ENCODE assay signal across 10 mouse cellular contexts in the genomic region with DNA sequence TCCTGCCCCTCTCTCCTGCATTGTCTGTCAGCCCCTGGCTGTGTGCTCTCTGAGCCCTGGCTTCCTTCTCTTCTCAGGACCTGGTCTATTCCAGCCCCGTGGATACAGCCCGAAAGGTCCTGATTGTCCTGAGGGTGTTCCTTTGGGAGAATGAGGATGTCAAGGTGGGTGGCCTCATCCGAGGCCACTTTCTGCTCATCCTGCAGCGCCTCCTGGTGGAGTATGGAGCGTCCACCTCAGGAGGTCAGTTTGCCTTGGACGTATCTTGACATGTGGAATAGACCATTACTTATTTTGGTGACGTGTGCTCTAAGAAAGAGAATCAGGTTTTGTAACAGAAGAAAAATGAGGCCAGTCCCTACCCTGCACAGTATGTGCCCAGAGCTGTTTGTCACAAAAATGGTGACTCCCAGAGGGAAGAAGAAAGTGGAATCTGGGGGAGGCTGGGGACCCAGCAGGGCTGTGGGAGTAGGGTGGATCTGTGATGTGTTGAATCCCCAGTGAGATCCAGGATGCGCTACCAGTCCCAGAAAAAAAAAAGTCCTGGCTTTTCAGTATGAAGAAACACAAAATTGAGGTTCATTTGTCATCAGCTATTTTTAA. TPM values are rescaled to one million over a fixed set of nuclear protein-coding genes. Genes with fewer than 3 reads are reported as not detected.
DNase-seq lines count a peak whose midpoint lies in the region; ATAC-seq lines count a peak whose summit lies in the region.
"Had no signal": no experiment of that assay in that cellular context is flagged by ENCODE, and none has a peak within 500 bp of the region (broad histone marks: within the 10 kb centered on the region; RNA-seq: fewer than 3 reads in every experiment).

No protein-coding gene starts in this region.

- WGBS in kidney, embryonic 15.5 days, result 14% methylated on average over 8 of the region's 8 CpGs

- no peak overlapping the region for H3K4me2 ChIP-seq in kidney, embryonic 15.5 days

- DNase-seq in CD4-positive, CD25-positive, alpha-beta regulatory T cell, adult 2 months (ENCODE audit: low read depth, low spot score), result peak; percentile 30
- DNase-seq in kidney, adult 9 months, result peak; percentile 45
- peak; percentile 87 for DNase-seq in ZHBTc4 (ENCODE audit: low read depth, low spot score)
- DNase-seq in layer of hippocampus, postnatal 14 days (ENCODE audit: low spot score in 2 of 2), result peak; percentile 22 to 67
- peak; percentile 47 for DNase-seq in retina, postnatal 7 days (ENCODE audit: low read depth, low spot score)

- no peaks in the 10 kb centered on the region for H3K36me3 ChIP-seq in kidney, embryonic 15.5 days

- no peaks in the 10 kb centered on the region for H3K9me3 ChIP-seq in kidney, embryonic 15.5 days (replicated peaks)

- no peak for ATAC-seq in CD4-positive, CD25-positive, alpha-beta regulatory T cell, adult 4 months
- ATAC-seq in kidney, embryonic 15.5 days (replicated peaks; ENCODE audit: low FRiP score), result no peak
- ATAC-seq in common myeloid progenitor, adult 5-6 weeks (replicated peaks; ENCODE audit: low read depth, poor library complexity, severe bottlenecking), result peak; percentile 50; the same call in 1 of the 2 replicates

- H3K4me1 ChIP-seq in kidney, embryonic 15.5 days, result peaks cover 3% of the 10 kb centered on the region; the same call in 1 of the 2 replicates

- H3K4me3 ChIP-seq in kidney, embryonic 15.5 days (replicated peaks), result no peak overlapping the region

- H3K27ac ChIP-seq in kidney, embryonic 15.5 days, result no peak overlapping the region

- 0 out of 2 replicates have a peak, but pooled peaks cover 7% of the 10 kb centered on the region for H3K27me3 ChIP-seq in kidney, embryonic 15.5 days

- no peak overlapping the region for H3K9ac ChIP-seq in kidney, embryonic 15.5 days

RNA-seq across cellular contexts. Expression of a gene that starts 20.7 kb away (rescaled TPM):
- polyA plus RNA-seq in CD4-positive, CD25-positive, alpha-beta regulatory T cell, adult 4 months (2017; shearing (Covaris generic)), result 10 to 100 TPM; 18.5 to 26.0 TPM
- 18.4 and 19.8 TPM in 2 replicates for polyA plus RNA-seq in kidney, embryonic 15.5 days (2015; fragmentation: Nextera tagmentation; extraction: Ambion mirVana)
- total RNA-seq in common myeloid progenitor, adult 5-6 weeks (2017), result 8.8 and 18.0 TPM in 2 replicates
- total RNA-seq in layer of hippocampus, postnatal 14 days (2021), result 10 to 100 TPM; 12.7 to 16.2 TPM

RNA-seq across cellular contexts. Expression of a gene that starts 37.3 kb away (rescaled TPM):
- polyA plus RNA-seq in CD4-positive, CD25-positive, alpha-beta regulatory T cell, adult 4 months (2017; shearing (Covaris generic)), result not detected
- polyA plus RNA-seq in kidney, embryonic 15.5 days (2015; fragmentation: Nextera tagmentation; extraction: Ambion mirVana), result 0.05 and 0.09 TPM in 2 replicates
- not detected in 2 replicates for total RNA-seq in common myeloid progenitor, adult 5-6 weeks (2017)
- total RNA-seq in layer of hippocampus, postnatal 14 days (2021), result under 1 TPM; 0.18 to 0.31 TPM
- total RNA-seq: hematopoietic stem cell, adult 5-6 weeks had no signal
- polyA plus RNA-seq: neural tube, embryonic 14.5 days had no signal

RNA-seq across cellular contexts. Expression of a gene that starts 39.9 kb away (rescaled TPM):
- polyA plus RNA-seq in CD4-positive, CD25-positive, alpha-beta regulatory T cell, adult 4 months (2017; shearing (Covaris generic)), result 10 to 100 TPM; 32.2 to 56.0 TPM
- polyA plus RNA-seq in kidney, embryonic 15.5 days (2015; fragmentation: Nextera tagmentation; extraction: Ambion mirVana), result 126 and 147 TPM in 2 replicates
- 42.8 and 64.3 TPM in 2 replicates for total RNA-seq in common myeloid progenitor, adult 5-6 weeks (2017)
- 100 to 1,000 TPM; 187 to 189 TPM for total RNA-seq in layer of hippocampus, postnatal 14 days (2021)

RNA-seq across cellular contexts. Expression of a gene that starts 48.1 kb away (rescaled TPM):
- polyA plus RNA-seq in CD4-positive, CD25-positive, alpha-beta regulatory T cell, adult 4 months (2017; shearing (Covaris generic)), result not detected
- 0.03 TPM in 1 of 2 replicates, not detected in the other for polyA plus RNA-seq in kidney, embryonic 15.5 days (2015; fragmentation: Nextera tagmentation; extraction: Ambion mirVana)
- not detected in 2 replicates for total RNA-seq in common myeloid progenitor, adult 5-6 weeks (2017)
- total RNA-seq in layer of hippocampus, postnatal 14 days (2021), result not detected
- total RNA-seq: hematopoietic stem cell, adult 5-6 weeks had no signal
- polyA plus RNA-seq: neural tube, embryonic 14.5 days had no signal

RNA-seq across cellular contexts. Expression of a gene that starts 59.7 kb away (rescaled TPM):
- 100 to 1,000 TPM; 175 to 178 TPM for polyA plus RNA-seq in CD4-positive, CD25-positive, alpha-beta regulatory T cell, adult 4 months (2017; shearing (Covaris generic))
- polyA plus RNA-seq in kidney, embryonic 15.5 days (2015; fragmentation: Nextera tagmentation; extraction: Ambion mirVana), result 272 and 286 TPM in 2 replicates
- total RNA-seq in common myeloid progenitor, adult 5-6 weeks (2017), result 197 and 206 TPM in 2 replicates
- 10 to 100 TPM; 93.0 to 98.4 TPM for total RNA-seq in layer of hippocampus, postnatal 14 days (2021)

Comparison
In these comparisons a context has a peak if more than half of its experiments do, and no peak if none do; other contexts are left out.
1. DNase-seq: peak in every context shown above with its lines; median percentile 87 in ZHBTc4; 47 in retina, postnatal 7 days; 45 in kidney, adult 9 months; 44 in layer of hippocampus, postnatal 14 days; 30 in CD4-positive, CD25-positive, alpha-beta regulatory T cell, adult 2 months.